Mouse (Mus musculus) ES-Bruce4 (cell line): Measurements from ENCODE around the gene Gpatch2.

Experiments
- CTCF ChIP-seq: IDR thresholded peaks from one replicate; pipeline ENCODE4 v1.8.1; 2011; ENCODE audit warnings: low read depth, low read length
- EP300 ChIP-seq: IDR thresholded peaks from 2 replicates; pipeline ENCODE4 v1.6.1; 2011; ENCODE audit warnings: low read depth, low read length; ENCODE audit not compliant: insufficient read depth

GRCm38 (mm10) chr1:187232196-187232955 lies 17.1 kb downstream of the Gpatch2 start:
- TF ChIP-seq CTCF (no peak), EP300 (no peak)
